Mouse (Mus musculus) cerebellum, adult 11 months (tissue): ENCODE results near the gene Ttc7b.

ENCODE experiments used
- DNase-seq: peaks from one replicate; pipeline ENCODE4 v3.0.0; 2022

The Ttc7b gene

DNA sequence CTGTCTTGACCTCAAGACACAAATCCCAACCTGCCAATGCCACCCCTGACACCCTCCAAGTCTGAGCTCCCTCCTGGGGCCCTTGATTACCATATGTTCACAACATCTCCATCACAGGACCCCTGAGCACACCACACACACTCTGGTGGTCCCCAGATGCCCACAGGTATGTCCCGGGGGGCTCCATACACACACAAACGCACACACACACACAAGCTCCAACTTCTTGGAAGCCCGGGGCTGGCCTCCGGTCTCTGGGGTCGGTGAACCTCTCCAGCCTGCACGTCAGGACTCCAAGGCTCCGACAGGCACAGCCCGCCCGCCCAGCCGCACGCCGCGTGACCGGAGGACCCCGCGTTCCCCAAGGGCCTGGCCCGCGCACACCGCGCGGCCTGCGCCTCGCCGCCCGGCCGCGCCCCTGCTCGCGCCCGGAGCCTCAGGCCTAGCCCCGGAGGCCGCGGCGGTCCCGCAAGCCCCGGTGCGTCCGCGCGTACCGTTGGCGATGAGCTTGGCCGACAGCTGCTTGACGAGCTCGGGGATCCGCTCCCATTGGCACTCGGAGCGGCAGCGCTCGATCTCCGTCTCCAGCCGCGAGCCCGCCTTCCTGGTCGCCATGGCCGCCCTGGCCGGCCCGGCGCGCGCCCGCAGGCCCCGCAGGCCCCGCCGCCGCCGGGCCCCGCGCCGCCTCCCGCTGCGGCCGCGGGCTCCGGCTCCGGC lies 391 bp downstream of the Ttc7b start:
- peak; percentile 68 for DNase-seq

DNA sequence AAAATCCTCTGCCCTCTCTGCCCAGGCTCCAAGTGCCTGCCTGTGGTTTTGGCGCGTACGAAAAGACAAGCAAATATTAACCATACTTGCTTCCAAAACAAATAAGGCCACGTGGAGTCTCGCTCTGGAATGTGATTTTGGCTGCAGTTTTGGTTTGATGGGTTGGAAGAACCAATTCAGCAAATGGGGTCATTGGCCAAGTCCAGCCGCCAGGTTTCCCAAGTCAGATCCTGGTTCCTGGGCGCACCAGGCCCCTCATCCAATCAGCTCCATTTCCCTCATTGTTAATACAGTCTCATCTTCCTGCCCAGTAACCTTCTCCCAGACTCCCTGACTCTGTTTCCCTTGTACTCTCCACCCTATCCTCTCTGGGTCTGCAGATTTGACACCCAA lies 946 bp downstream of the Ttc7b start:
- peak; percentile 28 for DNase-seq

DNA sequence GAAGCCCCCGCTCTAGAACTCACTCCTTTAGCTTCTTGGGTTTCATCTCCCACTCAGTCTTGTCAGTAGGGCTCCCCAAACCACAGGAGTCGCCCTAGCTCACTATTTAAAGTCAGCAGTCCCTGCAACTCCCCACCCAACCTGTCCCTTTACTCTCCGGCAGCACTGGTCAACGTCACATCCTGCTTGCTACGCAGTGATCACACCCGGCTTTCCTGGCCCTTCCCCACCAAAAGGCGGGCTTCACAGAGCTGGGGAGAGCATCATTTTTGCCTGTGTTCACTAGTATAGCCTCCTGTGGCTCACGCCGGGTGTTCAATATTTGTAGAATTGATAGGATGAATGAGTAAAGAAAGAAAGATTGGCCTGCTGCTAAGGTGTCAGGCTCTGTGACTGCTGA lies 3.3 kb downstream of the Ttc7b start:
- DNase-seq, result no peak

DNA sequence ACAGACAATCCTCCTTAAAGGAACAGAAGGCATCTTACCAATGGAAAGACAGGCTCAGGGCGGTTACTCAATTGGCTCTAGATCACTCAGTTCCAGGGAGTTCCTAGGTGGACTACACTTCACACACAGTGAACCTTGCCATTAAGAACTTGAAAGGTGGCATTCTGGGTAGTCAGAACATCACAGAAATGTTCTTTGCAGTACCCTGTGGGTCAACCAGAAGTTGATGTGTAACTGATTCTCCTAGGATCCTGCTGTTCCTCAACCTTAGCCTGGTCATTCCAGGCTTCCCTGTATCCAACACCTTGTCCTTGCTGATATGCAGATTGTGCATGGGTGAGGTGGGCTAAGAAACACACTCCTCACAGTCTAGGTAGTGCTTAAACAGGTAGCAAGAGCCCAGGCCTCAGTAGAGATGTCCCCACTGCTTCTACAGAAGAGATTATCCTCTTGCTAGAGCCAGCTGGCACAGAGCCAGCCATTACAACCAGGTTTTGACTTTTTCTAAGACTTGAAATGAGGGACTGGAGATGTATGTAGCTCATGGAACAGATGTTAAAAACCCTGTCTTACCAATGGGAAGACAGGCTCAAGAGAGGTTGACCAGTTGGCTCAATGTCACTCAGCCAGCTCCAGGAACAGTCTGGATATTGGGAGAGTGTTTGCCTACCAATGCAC lies 4.3 kb downstream of the Ttc7b start:
- no peak for DNase-seq

DNA sequence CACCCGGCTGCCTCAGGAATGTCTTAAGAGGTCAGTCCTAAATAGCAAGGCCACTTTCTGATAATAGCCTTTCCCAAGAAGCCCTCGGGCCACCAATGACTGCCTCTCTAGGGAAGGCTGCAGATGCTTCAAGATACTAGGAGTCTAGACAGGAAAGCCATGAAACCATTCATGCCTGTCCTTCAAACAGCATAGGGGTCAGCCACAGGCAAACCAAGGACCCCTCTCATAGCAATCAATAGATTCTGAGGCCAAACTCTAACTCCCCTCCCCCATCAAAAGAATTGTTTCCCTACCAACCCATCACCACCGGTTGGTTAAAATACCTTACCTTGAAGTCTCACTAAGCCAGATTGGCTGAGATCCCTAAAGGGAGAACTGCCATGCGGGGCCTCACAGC lies 5.1 kb downstream of the Ttc7b start:
- no peak for DNase-seq

DNA sequence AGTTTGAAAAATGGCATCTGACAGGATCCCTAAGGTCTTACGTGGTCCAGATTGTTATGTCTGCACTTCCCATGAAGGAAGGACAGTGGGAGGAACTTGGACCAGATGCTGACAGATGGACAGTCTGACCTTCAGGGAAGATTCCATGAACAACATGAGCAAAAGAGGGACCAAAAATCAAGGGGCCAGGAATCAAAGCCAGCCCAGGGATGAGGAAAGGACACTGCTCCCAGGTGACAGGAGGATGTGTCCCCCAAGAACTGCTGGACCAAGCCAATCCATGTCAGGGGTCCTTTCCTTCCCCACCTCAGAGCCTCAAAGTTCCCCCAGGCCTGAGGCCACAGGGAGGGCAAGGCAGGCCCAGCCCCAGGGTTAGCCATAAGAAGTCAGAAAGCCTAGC lies 6.0 kb downstream of the Ttc7b start:
- no peak for DNase-seq

DNA sequence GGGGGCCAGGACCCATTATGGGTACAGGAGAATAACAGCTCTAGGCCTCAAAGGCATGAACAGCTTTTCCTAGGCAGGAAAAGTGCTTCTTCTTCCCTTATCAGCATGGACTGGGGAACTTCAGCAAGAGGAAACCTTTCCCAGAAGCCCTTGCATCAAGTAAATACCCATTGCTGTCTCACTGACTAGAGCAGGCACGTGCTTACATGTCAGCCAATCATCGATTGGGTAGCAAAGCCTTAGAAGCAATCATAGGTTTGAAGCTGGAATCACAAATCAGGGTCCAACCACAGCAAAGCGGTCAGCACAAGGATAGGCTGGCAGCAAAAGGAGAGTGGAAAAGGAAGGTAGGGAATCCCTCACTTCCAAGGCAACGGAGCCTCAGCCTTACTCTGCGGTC lies 7.5 kb downstream of the Ttc7b start:
- DNase-seq, result no peak

DNA sequence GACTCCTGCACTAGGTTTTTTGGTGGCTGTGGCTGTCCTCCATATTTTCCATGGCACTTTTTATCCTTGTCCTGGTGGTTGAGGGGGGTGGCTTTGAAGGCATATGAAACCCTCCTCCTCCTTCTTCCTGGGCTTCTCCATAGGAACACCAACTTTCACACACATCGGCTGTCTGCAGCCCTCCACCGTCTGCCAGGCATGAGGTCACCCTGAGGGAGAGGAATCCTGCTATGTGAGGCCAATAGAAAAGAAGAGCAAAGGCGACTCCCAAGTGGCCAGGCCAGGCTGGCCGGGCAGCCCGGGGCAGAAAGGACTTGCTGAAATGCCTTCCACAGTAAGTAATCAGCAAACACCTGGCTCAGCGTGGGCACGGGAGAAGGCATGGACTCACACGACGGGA lies 8.0 kb downstream of the Ttc7b start:
- DNase-seq, result no peak

DNA sequence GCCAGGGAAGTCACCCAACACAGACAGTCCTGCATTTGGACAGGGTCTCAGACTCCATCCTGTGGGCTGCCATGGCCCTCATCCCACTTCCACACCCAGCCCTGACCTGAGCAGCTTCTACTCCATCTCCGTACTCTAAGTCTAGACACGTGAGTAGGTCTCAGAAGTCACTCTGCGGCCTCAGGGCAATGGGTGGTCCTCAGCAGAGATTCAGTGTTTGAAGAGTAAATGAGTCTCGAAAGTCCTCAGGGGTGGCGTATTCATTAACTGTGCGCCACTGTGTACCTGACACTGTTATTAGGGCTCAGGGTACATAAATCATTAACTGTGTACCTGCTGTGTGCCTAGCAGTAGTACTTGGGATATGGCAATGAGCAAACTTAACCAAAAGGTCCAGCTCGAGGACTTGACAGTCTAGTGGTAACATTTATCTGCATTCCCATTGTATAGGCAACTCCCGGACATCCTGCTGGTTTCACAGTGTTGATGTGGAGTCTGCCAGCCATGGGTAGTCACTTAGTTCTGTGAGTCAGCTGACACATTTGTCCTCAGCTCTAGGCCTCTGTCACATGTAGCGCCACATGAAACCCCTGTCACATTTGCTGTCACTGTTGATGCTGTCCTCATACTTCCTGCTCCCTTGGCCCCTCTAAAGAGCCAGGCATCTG lies 10.9 kb downstream of the Ttc7b start:
- no peak for DNase-seq

DNA sequence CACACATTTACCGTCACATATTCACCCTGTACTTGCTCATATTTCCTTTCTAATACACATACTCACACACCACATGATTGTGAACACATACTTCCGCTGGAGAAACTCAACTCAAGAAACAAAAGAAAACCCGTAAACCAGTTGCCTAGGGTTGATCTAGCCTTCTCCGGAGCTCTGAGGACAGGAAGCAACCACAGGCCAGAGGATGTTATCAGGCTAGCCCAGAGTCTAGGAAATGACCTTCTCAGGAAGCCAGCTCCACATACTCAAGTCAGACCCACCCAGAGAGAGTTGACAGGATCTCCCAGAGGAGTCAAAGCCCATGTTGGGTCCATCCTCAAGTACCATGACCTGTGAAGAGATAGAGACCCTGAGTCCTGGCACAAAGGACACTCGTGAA lies 12.0 kb downstream of the Ttc7b start:
- no peak for DNase-seq

DNA sequence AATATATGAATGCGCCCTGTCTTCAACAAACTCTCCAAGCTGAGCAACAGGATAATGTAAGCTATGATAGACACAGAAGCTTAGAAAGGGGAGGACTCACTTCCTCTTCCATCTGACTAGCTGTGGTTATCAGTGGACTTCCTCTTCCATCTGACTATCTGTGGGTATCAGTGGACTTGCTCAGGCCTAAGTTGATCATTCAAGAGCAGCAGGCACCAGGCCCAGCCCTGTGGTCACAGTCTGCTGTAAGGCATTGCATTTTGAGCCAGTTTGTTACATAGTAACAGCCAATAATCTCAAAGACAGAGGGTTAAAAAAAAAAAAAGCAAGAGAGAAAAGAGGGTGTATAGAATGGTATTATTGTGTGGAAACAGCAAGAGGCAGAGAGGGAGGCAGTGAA lies 15.1 kb downstream of the Ttc7b start:
- DNase-seq, result no peak

DNA sequence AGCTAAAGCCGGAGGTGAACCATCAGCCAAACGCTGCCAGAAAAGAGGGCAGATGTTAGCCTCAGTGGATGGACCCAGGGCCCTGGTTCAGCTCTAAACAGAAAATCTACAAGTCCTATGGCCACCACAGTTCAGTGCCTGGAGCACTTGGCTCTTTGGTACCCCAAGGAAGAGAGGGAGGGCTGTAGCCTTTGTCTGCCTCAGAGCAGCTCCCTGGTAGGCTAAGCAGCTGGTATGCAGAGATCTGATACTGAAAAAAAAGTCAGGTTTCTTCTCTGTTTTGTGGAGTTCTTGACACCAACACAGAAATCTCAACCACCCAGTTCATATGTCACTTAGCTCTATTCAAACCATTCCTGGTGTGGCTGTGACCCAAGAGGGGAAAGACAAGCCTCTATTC lies 16.0 kb downstream of the Ttc7b start:
- DNase-seq, result no peak

DNA sequence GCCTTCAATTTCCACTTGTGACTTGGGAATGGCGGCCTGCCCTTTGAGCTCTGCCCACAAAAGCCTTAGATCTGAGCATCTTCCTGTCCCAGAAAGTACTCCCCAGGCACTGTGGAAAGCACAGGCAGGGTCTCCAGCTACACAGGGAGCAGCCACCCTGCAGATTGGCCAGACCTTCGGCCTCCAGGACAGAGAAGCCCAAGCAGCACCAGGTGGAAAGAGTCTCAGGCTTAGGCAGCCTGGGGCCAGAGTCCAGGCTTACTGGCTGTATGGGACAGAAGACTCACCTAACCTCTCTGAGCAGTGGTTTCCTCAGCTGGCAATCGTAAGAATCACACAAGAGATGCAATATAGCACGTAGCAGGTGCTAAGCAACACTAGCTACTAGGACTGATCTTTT lies 17.0 kb downstream of the Ttc7b start:
- no peak for DNase-seq

DNA sequence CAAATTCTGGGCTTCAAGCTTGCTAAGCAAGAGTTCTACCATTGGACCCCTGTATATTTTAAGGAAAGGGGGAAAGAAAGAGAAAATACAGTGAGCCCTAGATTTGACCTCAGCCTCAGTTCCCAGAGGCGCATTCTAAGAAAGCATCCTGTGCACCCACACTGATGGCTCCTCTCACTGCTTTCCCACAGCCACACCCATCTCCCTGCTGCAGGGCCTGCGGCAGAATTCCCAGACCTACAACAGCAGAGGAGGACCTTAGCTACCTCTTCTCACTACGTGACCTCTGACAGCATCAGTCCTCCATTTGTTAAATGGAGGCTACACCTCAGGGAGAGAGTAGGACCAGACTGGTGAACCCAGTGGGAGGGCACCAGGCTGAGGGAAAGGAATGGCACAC lies 18.1 kb downstream of the Ttc7b start:
- no peak for DNase-seq

DNA sequence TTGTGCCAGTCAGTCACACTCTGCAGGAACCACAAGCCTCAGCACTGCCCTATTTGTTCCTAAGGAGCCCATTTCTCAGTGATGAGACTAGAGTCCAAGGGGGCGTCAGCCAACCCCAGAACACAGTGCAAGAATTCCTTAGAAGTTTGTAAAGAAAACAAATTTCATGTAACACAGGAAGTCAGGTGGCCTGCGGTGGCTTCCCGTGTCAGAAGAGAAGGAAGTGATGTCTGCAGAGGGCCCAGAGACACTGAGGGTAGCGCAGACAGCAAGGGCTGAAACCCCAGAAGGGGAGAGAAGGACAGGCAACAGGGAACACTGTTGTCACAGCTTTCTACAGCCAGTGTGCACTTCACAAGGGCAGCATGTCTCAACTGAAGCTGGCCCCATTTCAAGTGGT lies 19.4 kb downstream of the Ttc7b start:
- no peak for DNase-seq

DNA sequence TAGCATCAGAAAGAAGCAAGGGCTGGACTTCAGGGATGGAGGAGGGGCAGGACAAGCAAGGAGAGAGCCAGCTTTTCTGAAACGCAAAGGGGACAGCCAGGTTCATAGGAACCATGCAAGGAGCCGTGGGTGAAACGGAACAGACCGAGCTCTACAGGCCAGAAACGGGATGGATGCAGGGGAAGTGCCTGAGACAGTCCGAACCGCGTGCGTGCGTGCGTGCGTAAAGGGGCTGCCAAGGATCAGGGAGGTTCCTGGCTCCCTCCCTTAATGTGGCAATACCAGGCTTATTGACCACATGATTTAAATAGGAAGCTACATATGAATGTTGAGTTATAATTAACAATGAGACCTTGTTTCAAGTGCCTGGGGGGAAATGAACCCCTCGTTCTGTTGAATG lies 21.2 kb downstream of the Ttc7b start:
- no peak for DNase-seq

DNA sequence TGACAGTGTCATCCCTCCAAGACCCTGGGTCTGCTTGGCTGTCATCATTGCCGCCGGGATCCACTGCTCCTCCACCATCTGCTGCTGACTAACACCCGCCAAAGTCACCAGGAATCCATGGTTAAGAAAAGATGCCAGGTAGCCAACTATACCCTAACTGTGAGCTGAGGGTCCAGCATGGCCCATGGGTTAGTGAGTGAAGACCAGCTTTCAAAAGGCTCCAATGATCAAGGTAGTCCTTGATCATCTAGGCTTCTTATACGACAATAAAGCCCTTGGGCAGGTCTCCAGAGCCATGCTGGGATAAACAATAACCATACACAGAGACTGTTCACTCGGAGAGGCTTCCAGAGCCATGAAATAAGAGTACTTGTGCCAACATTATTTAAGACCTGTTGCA lies 22.6 kb downstream of the Ttc7b start:
- DNase-seq, result no peak

DNA sequence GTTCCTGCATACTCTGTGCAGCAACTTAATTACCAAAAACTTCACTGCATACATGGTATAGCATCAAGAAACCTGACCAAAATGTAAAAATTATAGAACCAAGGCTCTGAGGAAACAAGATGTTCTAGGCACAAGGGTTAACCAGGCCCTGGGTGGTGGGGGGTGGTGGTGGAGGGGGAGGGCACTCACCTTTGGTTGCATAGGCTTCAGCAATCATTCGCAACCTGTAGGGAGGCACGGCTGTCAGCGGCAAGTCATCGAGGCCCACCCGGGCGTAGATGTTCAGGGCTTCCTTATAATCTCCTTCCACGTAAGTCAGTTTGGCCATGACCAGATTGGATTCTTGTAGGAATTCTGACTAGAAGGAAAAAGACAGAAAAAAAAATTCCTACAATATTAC lies 25.5 kb downstream of the Ttc7b start:
- no peak for DNase-seq

DNA sequence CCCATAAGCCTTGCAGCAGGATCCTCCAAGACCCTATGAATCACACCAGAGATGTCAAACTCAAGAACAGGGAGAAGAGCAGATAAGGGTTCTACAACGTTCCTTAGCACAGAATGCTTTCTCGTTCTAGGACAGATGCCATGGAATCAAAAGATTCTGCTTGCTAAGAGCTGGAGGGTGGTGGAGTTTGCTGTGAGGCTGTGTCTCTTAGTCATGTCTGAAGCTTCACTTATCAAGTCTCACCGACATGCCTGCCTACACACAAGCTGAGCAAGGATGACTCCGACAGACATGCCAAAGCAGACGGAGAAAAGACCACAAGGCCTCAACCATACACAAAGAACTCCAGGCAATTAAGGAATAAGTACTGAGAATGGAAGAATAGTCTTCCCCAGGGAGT lies 27.4 kb downstream of the Ttc7b start:
- DNase-seq, result no peak

DNA sequence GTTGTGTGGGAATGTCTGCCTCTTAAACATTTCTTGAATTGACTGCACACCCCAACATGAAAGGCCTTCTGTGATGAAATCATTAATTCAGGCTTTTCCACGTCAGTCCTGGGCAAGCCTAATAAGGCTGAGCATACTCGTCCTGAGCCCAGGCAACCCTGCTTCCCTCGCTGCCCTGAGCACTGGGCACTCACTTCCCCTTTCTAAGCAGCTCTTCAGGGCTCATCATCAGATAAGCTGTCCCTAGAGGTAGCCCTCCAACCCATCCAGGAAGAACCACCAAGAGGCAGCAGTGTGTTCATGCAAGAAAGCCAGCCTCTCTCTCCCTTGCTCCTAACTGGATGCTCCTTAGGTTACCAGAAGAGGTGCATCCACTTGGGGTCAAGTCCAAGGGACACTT lies 27.9 kb downstream of the Ttc7b start:
- DNase-seq, result no peak

DNA sequence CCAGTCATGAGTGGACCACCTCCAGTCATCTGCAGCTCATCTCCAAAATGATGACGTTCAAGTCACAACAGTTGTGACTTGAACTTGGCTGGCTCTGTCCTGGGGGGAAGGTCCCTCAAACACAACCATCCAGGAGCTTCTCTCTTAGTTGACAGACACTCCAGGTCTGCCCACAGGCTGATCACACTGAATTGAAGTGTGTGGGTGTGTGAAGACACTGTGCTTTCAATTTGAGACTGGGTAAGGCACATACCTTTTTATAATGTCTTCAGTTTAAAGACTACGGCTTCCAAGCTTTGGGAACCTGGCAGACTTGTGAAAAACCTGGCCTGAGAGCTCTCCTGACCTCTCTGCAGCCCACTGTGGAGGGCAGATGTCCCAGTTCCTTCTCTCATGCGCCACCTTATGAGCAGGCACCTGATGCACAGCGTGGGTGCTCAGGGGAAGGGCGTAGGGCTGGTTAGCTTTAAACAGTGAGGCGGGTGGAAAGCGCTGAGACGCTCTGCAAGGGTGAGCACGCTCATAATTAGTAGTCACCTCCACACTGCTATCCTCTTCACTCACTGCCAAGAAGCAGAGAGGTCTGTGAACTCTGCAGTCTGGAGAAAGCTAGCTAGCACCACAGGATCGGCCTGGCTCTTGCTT lies 28.5 kb downstream of the Ttc7b start:
- no peak for DNase-seq

DNA sequence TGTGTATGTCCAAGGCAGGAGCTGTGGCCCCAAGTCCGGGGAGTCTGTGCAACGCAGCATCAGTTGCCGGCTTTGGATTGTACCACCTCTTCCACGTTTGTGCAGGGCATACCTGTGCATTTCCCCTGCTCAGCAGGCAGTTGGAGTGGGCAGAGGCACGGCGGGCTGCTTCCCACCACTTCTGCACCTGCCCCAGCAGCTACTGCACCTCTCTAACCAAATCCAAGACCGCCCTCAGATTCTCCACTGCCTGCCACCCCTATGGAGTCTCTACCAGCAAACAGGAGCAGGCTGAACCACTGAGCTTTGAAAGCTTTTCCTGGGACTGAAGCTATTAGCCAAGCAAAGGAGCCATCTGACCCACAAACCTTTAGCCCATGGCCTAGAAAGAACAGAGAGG lies 30.8 kb downstream of the Ttc7b start:
- DNase-seq, result no peak

DNA sequence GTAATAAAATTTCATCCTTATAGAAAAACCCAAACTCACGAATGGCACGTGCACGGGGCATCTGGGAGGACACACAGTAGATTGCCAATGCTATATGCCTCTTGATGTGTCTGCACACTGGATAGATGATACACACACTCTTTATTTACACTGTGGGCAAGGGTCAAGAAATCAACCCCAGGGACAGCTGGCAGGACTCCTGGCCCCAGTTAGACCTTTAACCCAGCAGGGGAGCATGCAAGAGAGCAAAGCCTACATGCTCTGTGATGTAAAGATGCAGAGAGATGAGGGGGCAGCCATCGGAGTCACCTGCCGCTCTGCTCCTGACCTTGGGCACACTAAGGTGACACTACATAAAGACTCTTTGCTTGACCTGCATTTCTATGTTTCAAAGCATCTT lies 32.3 kb downstream of the Ttc7b start:
- DNase-seq, result no peak

DNA sequence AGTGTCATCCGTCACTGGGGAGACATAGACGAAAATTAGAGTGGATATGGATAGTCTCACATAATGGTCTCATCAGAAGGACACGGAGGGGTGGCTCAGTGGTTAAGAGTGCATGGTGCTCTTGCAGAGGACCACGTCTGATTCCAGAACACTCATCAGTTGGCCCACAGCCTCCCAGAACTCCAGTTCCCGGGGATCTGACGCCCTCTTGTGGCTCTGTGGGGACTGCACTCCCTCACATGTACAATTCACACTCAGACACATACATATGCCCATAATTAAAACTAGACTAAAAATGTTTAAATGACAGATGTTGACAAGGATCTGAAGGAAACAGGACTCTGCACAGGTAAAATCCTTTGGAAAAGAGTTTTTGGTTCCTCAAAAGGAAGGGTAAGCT lies 34.4 kb downstream of the Ttc7b start:
- no peak for DNase-seq
